Mouse (Mus musculus): ENCODE measurements at regions not wholly inside any gene's neighbourhood (a gene's known extent, or its start where the extent isn't known, plus 50 kb on each side); places are given as distances from the start of the nearest gene placed in this dataset.
"Not testable (repeated sequence)": the region's sequence is repeated elsewhere in the genome, so short reads cannot be mapped to it uniquely, and the experiment has no call there.

GRCm38 (mm10) chr6:89052758-89053460 lies 150.9 kb downstream of the Tpra1 start:
- DNase-seq (ENCODE audit: low spot score): no peak

- no peak for DNase-seq (ENCODE audit: low spot score)
Measured at GRCm38 (mm10) chr6:89054060-89054459, 152.0 kb downstream of the Tpra1 start.

GRCm38 (mm10) chr6:89059431-89059975 lies 157.5 kb downstream of the Tpra1 start:
- DNase-seq (ENCODE audit: low spot score): no peak

- no peak for DNase-seq (ENCODE audit: low spot score)
Measured at GRCm38 (mm10) chr6:89064977-89065580, 163.0 kb downstream of the Tpra1 start.

GRCm38 (mm10) chr6:89066588-89066987 lies 164.5 kb downstream of the Tpra1 start:
- no peak for DNase-seq (ENCODE audit: low spot score)

- DNase-seq (ENCODE audit: low spot score): no peak
Measured at GRCm38 (mm10) chr6:89068286-89068685, 166.2 kb downstream of the Tpra1 start.

- DNase-seq (ENCODE audit: low spot score): no peak
Measured at GRCm38 (mm10) chr6:89069108-89069507, 167.1 kb downstream of the Tpra1 start.

GRCm38 (mm10) chr6:89070011-89070410 lies 168.0 kb downstream of the Tpra1 start:
- DNase-seq (ENCODE audit: low spot score): peak; percentile 29

GRCm38 (mm10) chr6:89071766-89072165 lies 169.7 kb downstream of the Tpra1 start:
- no peak for DNase-seq (ENCODE audit: low spot score)

GRCm38 (mm10) chr6:89072569-89072968 lies 170.5 kb downstream of the Tpra1 start:
- DNase-seq (ENCODE audit: low spot score): no peak

- no peak for DNase-seq (ENCODE audit: low spot score)
Measured at GRCm38 (mm10) chr6:89081624-89082300, 179.7 kb downstream of the Tpra1 start.

GRCm38 (mm10) chr6:89084437-89084836 lies 182.4 kb downstream of the Tpra1 start:
- DNase-seq (ENCODE audit: low spot score): no peak

GRCm38 (mm10) chr6:89085151-89085550 lies 183.1 kb downstream of the Tpra1 start:
- DNase-seq (ENCODE audit: low spot score): no peak

- no peak for DNase-seq (ENCODE audit: low spot score)
Measured at GRCm38 (mm10) chr6:89087620-89088019, 185.6 kb downstream of the Tpra1 start.

GRCm38 (mm10) chr6:89090096-89090495 lies 188.0 kb downstream of the Tpra1 start:
- DNase-seq (ENCODE audit: low spot score): no peak

- DNase-seq (ENCODE audit: low spot score): peak; percentile 88
Measured at GRCm38 (mm10) chr6:89095911-89096310, 193.9 kb downstream of the Tpra1 start.

GRCm38 (mm10) chr6:89097531-89097930 lies 195.5 kb downstream of the Tpra1 start:
- DNase-seq (ENCODE audit: low spot score): no peak

- peak; percentile 31 for DNase-seq (ENCODE audit: low spot score)
Measured at GRCm38 (mm10) chr6:89119241-89119640, 217.2 kb downstream of the Tpra1 start.

- no peak for DNase-seq (ENCODE audit: low spot score)
Measured at GRCm38 (mm10) chr6:89121023-89121745, 219.1 kb downstream of the Tpra1 start.

GRCm38 (mm10) chr6:89121746-89122070 lies 219.7 kb downstream of the Tpra1 start:
- no peak for DNase-seq (ENCODE audit: low spot score)

GRCm38 (mm10) chr6:89125916-89126315 lies 223.9 kb downstream of the Tpra1 start:
- no peak for DNase-seq (ENCODE audit: low spot score)

- not testable (repeated sequence) for DNase-seq (ENCODE audit: low spot score)
Measured at GRCm38 (mm10) chr6:89128141-89128540, 226.1 kb downstream of the Tpra1 start.
